Mouse (Mus musculus) c-Kit-positive CD71-positive TER-119-positive erythroid progenitor cells, embryonic 14.5 days (primary cell): ENCODE measurements around the gene Siah1b.

Experiments
- DNase-seq: peaks from one replicate; pipeline ENCODE4 v3.0.0-alpha.2; 2013; ENCODE audit warnings: low spot score

Gene Siah1b

DNA sequence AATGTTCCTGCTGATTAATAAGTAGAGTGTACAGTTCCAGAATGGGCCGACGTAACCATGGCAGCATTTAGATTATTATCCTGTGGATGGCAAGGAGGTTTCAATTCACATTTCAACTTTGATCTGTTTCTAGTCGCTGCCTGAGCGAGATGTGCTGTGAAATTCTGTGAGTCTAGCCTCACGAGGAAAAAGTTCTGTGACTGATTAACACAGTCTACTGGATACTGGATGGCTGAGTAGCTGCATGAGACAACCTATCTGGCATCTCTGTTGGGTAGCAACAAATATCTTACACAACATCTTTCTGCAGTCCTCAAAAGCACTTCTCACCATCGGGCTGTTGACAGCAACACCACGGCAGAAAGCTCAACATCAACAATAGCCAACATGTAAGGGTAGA lies 43.8 kb downstream of the Siah1b start:
- no peak for DNase-seq

DNA sequence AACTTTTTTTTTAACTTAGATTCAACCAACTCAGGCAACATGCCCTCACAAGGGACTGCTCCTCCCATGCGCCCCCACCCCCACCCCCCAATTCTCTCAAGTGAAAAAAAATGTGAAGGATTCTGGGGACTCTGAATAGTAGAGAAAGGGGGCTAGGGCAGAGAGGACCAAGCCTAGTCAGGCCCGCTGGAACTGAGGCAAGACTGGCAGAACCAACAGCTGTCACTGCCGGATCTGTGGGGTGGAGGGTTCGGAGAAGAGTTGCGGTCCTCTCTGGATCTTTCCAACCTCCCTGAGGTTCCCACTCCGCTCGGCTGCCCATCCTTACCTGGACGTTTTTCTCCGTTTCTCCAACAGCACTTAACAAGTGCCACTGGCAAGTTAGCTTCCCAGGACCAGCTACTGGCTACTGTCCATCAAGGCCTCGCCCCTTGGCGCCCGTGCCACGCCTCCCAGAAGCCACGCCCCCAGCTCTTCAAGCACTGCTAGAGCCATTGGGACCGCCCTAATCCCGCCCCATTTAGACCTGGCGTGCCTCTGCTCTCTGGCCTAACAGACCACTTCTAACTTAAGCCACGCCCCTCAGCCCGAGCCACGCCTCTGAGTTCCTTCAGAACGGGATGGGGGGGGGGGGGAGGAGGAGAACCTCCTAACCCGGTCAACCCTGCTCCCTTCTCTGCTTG lies 48.5 kb downstream of the Siah1b start, which contains the start of gene Car5b:
Gene Car5b, minus strand, starts transcription at position 391 of the 683 bp plus-strand sequence.
- peak; percentile 77 for DNase-seq
